Mouse (Mus musculus) heart, embryonic 15.5 days (tissue): ENCODE data around the gene Zfp865. TPM values are rescaled to one million over a fixed set of nuclear protein-coding genes. Genes with fewer than 3 reads are reported as not detected.

Experiments
- polyA plus RNA-seq: library from polyadenylated mRNA; unstranded; fragments of >200 nt; fragmentation: Nextera tagmentation; extraction: Ambion mirVana; gene quantifications from 2 replicates; pipeline ENCODE4 v1.2.1, GENCODE M21; 2015

The Zfp865 gene
- polyA plus RNA-seq, 1 experiment from 2014 or later = 3.3 TPM

Other genes starting within 250 kb of the Zfp865 start
- not detected in 2 replicates for gene Fam71e2, start 249.1 kb upstream of the Zfp865 start, polyA plus RNA-seq
- gene Il11, start 237.5 kb upstream of the Zfp865 start, polyA plus RNA-seq = 0.06 TPM in 1 of 2 replicates, not detected in the other
- 0.25 TPM in 1 of 2 replicates, not detected in the other for gene Tmem190, start 237.4 kb upstream of the Zfp865 start, polyA plus RNA-seq
- 4.2 and 5.0 TPM in 2 replicates for gene Tmem238, start 230.7 kb upstream of the Zfp865 start, polyA plus RNA-seq
- gene Rpl28, start 227.5 kb upstream of the Zfp865 start, polyA plus RNA-seq = 197 and 209 TPM in 2 replicates
- gene Ube2s, start 207.8 kb upstream of the Zfp865 start, polyA plus RNA-seq = 283 and 347 TPM in 2 replicates
- gene Shisa7, start 175.7 kb upstream of the Zfp865 start, polyA plus RNA-seq = 0.05 and 0.14 TPM in 2 replicates
- 3.0 and 4.8 TPM in 2 replicates for gene Isoc2b, start 150.1 kb upstream of the Zfp865 start, polyA plus RNA-seq
- 1.3 and 1.6 TPM in 2 replicates for gene Isoc2a, start 143.2 kb upstream of the Zfp865 start, polyA plus RNA-seq
- not detected in 2 replicates for gene Gm36210, start 113.9 kb upstream of the Zfp865 start, polyA plus RNA-seq
- 2.1 and 3.0 TPM in 2 replicates for gene Zfp628, start 105.2 kb upstream of the Zfp865 start, polyA plus RNA-seq
- 4.2 and 5.3 TPM in 2 replicates for gene Nat14, start 98.3 kb upstream of the Zfp865 start, polyA plus RNA-seq
- gene Ssc5d, start 94.6 kb upstream of the Zfp865 start, polyA plus RNA-seq = 2.6 and 3.3 TPM in 2 replicates
- 4.8 and 5.3 TPM in 2 replicates for gene Sbk2, start 56.0 kb upstream of the Zfp865 start, polyA plus RNA-seq
- gene Sbk3, start 49.2 kb upstream of the Zfp865 start, polyA plus RNA-seq = 0.33 and 0.55 TPM in 2 replicates
- gene Zfp579, start 24.2 kb upstream of the Zfp865 start, polyA plus RNA-seq = 22.5 and 26.7 TPM in 2 replicates
- gene Zfp524, start 6.0 kb upstream of the Zfp865 start, polyA plus RNA-seq = 11.3 and 12.1 TPM in 2 replicates
- 26.2 and 31.4 TPM in 2 replicates for gene Fiz1, start 5.7 kb upstream of the Zfp865 start, polyA plus RNA-seq
- gene Gm44973, start 4.9 kb upstream of the Zfp865 start, polyA plus RNA-seq = 0.78 TPM in 1 of 2 replicates, not detected in the other
- gene Ccdc106, start 177 bp downstream of the Zfp865 start, polyA plus RNA-seq = 1.7 and 3.7 TPM in 2 replicates
- not detected in 2 replicates for gene 4632433K11Rik, start 13.7 kb downstream of the Zfp865 start, polyA plus RNA-seq
- gene Zfp784, start 18.1 kb downstream of the Zfp865 start, polyA plus RNA-seq = 5.4 and 6.5 TPM in 2 replicates
- 14.7 and 17.2 TPM in 2 replicates for gene Zfp580, start 31.2 kb downstream of the Zfp865 start, polyA plus RNA-seq
- gene U2af2, start 41.8 kb downstream of the Zfp865 start, polyA plus RNA-seq = 63.0 and 78.8 TPM in 2 replicates
- gene Epn1, start 59.9 kb downstream of the Zfp865 start, polyA plus RNA-seq = 43.1 and 57.0 TPM in 2 replicates
- gene Rfpl4, start 96.6 kb downstream of the Zfp865 start, polyA plus RNA-seq = not detected in 2 replicates
- gene Rasl2-9, start 105.6 kb downstream of the Zfp865 start, polyA plus RNA-seq = 1.3 and 1.7 TPM in 2 replicates
- not detected in 2 replicates for gene Vmn1r55, start 129.3 kb downstream of the Zfp865 start, polyA plus RNA-seq
- gene Vmn1r56, start 176.4 kb downstream of the Zfp865 start, polyA plus RNA-seq = not detected in 2 replicates
- gene Vmn1r57, start 198.1 kb downstream of the Zfp865 start, polyA plus RNA-seq = not detected in 2 replicates